Mouse (Mus musculus): ENCODE data around the gene Agtpbp1.

- no peak for TF ChIP-seq CTCF (IDR thresholded peaks at IDR 0.05; ENCODE audit: borderline replicate concordance, insufficient read depth, low read depth, low read length)
- no peak for TF ChIP-seq POLR2A (IDR thresholded peaks at IDR 0.05; ENCODE audit: borderline replicate concordance, insufficient read depth, low read length)
Measured at GRCm38 (mm10) chr13:59565945-59566520, 19.0 kb downstream of the Agtpbp1 start.

All from cerebellum, adult 2 months (tissue).